ENCODE assay signal across 8 mouse cellular contexts in the genomic region with DNA sequence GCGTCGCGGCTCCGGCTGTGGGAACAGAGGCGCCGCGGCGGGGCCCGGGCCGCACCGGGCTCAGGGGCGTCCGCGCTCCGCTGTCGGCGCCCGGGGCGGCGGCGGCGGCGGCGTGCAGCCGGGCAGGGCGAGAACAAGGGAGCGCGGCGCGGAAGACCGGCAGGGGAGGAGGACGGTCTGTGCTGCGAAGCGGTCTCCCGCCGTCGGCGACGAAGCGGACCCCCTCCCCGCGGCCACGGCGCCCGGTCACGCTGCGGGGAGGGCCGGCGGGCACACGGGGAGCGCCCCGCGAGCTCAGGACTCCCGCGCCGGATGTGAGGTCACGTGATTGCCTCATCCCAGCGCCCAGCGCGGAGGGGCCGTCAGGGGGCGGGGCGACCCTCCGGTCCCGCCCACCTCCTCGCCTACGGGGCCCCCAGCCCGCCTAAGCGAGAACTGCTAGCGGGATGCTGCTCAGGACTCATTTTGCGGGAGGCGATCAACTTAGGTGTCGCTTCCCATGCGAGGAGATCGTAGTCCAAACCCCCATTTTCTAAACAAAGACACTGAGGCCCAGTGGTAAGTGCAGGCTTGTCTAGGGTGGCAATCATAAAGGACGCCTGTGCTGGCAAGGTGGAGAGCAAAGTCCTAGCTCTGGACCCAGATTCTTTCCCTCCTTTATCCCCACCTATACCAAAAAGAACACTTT. TPM values are rescaled to one million over a fixed set of nuclear protein-coding genes. Genes with fewer than 3 reads are reported as not detected.
DNase-seq lines count a peak whose midpoint lies in the region; ATAC-seq lines count a peak whose summit lies in the region.

No protein-coding gene starts in this region.

- peak overlapping the region; percentile 95 for H3K4me3 ChIP-seq in hindbrain, embryonic 16.5 days (ENCODE audit: low read length)

- no peaks in the 10 kb centered on the region for H3K27me3 ChIP-seq in hindbrain, embryonic 16.5 days (replicated peaks; ENCODE audit: control insufficient read depth, insufficient read depth, low read length)

- 0 out of 2 replicates have a peak, but pooled peaks cover 5% of the 10 kb centered on the region for H3K9me3 ChIP-seq in hindbrain, embryonic 16.5 days (ENCODE audit: control insufficient read depth, low read length)

- peaks cover 14% of the 10 kb centered on the region for H3K4me1 ChIP-seq in hindbrain, embryonic 16.5 days (ENCODE audit: control insufficient read depth, insufficient read depth, low read depth, low read length)

- H3K4me2 ChIP-seq in hindbrain, embryonic 16.5 days (ENCODE audit: low read length) = peak overlapping the region; percentile 85

- no peaks in the 10 kb centered on the region for H3K36me3 ChIP-seq in hindbrain, embryonic 16.5 days (ENCODE audit: control insufficient read depth, insufficient read depth, low read length)

- H3K27ac ChIP-seq in hindbrain, embryonic 16.5 days (ENCODE audit: low read depth, low read length) = peak overlapping the region; percentile 86

- peak; percentile 95 for DNase-seq in ZHBTc4 (ENCODE audit: low read depth, low spot score)
- peak; percentile 81 to 89 for DNase-seq in cerebellum, postnatal 4 days (ENCODE audit: low spot score in 2 of 2)
- DNase-seq in gastrocnemius, adult 18-20 months (ENCODE audit: low spot score) = peak; percentile 86
- peak; percentile 86 to 90 for DNase-seq in left cerebral cortex, adult 18-20 months (ENCODE audit: low spot score in 2 of 2)
- peak; percentile 94 for DNase-seq in lung, postnatal 4 days
- peak; percentile 95 for DNase-seq in retina, postnatal 1 day
- DNase-seq in thymus, postnatal 4 days = peak; percentile 97

- ATAC-seq in hindbrain, embryonic 16.5 days = peak; percentile 93

- WGBS in hindbrain, embryonic 16.5 days = under 1% methylated on average over 45 of the region's 76 CpGs

- peak overlapping the region; percentile 90 for H3K9ac ChIP-seq in hindbrain, embryonic 16.5 days (ENCODE audit: low read depth, low read length)

RNA-seq across cellular contexts. Expression of gene Atp13a3, which starts 17.1 kb away (rescaled TPM):
- total RNA-seq in gastrocnemius, adult 18-20 months (2021) = 10 to 100 TPM; 29.7 to 34.1 TPM
- 5.7 and 6.9 TPM in 2 replicates for polyA plus RNA-seq in hindbrain, embryonic 16.5 days (2015; fragmentation: Nextera tagmentation; extraction: Ambion mirVana)
- total RNA-seq in left cerebral cortex, adult 18-20 months (2021) = 10 to 100 TPM; 71.3 to 76.2 TPM

Comparison
In these comparisons a context has a peak if more than half of its experiments do, and no peak if none do; other contexts are left out.
1. Peak in every context shown above with its lines: DNase-seq, ATAC-seq, H3K4me3 ChIP-seq and H3K27ac ChIP-seq.